Mouse (Mus musculus) small intestine, adult 2 months (tissue): ENCODE results near the gene Sytl2.

Source experiments
- CTCF ChIP-seq: fragments of 200-500 bp; IDR thresholded peaks from 2 replicates; pipeline ENCODE4 v1.5.1; 2012; ENCODE audit warnings: low read depth, mild to moderate bottlenecking, control low read depth, inconsistent platforms, low read length, moderate library complexity, mixed read lengths; ENCODE audit not compliant: insufficient replicate concordance, insufficient read length; ENCODE audit errors: extremely low read depth
- POLR2A ChIP-seq: fragments of 200-500 bp; IDR thresholded peaks from 2 replicates; pipeline ENCODE4 v1.6.1; 2012; ENCODE audit warnings: low read depth, mild to moderate bottlenecking, control low read depth, inconsistent platforms, low read length, moderate library complexity

- no peak for TF ChIP-seq CTCF
- TF ChIP-seq POLR2A = no peak
Observed at GRCm38 (mm10) chr7:90252946-90253345, 49.1 kb upstream of the Sytl2 start.
